Mouse (Mus musculus) bone marrow macrophage, adult 2 months (primary cell): Measurements from ENCODE around the gene Olfr1417. TPM values are rescaled to one million over a fixed set of nuclear protein-coding genes. Genes with fewer than 3 reads are reported as not detected.
"Not testable (repeated sequence)": the region's sequence is repeated elsewhere in the genome, so short reads cannot be mapped to it uniquely, and the experiment has no call there.

Experiments used
- H3K27ac ChIP-seq: 2 replicates; pipeline ENCODE4 v1.5.1; 2012; ENCODE audit warnings: low read depth, low read length; ENCODE audit not compliant: insufficient read depth
- H3K4me1 ChIP-seq: 2 replicates; pipeline ENCODE4 v1.6.1; 2012; ENCODE audit warnings: low read length; ENCODE audit not compliant: control insufficient read depth, insufficient read depth
- H3K4me3 ChIP-seq: 2 replicates; pipeline ENCODE4 v1.5.1; 2012; ENCODE audit warnings: mild to moderate bottlenecking, low read length, moderate library complexity; ENCODE audit not compliant: insufficient read depth
- CTCF ChIP-seq: IDR thresholded peaks from 2 replicates; pipeline ENCODE4 v1.5.1; 2012; ENCODE audit warnings: low read depth, mild to moderate bottlenecking, low read length, moderate library complexity
- POLR2A ChIP-seq: IDR thresholded peaks from 2 replicates; pipeline ENCODE4 v1.6.1; 2012; ENCODE audit warnings: mild to moderate bottlenecking, low read depth, low read length, borderline replicate concordance
- polyA plus RNA-seq: library from polyadenylated mRNA; stranded (reverse); fragments of >200 nt; gene quantifications from 2 replicates; pipeline ENCODE4 v1.2.4, GENCODE M21; 2012; ENCODE audit not compliant: missing spikeins, insufficient read depth, insufficient read length

The Olfr1417 gene
- not detected in 2 replicates for polyA plus RNA-seq

GRCm38 (mm10) chr19:11839119-11839518 is at the start of gene Olfr1417:
Olfr1417 (minus strand) TSS chr19:11839219.
- Histone ChIP-seq H3K4me3 (no peak within 1 kb of the TSS), H3K27ac (no peak within 1 kb of the TSS), H3K4me1 (no peaks in the 10 kb centered on the region)
- no peak for TF ChIP-seq CTCF
- TF ChIP-seq POLR2A: no peak

- TF ChIP-seq POLR2A: no peak
- TF ChIP-seq CTCF: no peak
- H3K27ac ChIP-seq: no peak within 1 kb of the TSS
- H3K4me3 ChIP-seq: no peak within 1 kb of the TSS
- H3K4me1 ChIP-seq: no peaks in the 10 kb centered on the region
Measured at GRCm38 (mm10) chr19:11886265-11886664, 47.2 kb upstream of the Olfr1417 start, which contains the start of gene Olfr1420. Olfr1420 (plus strand) TSS chr19:11886565.

GRCm38 (mm10) chr19:11878404-11878803 is 39.4 kb upstream of the Olfr1417 start:
- H3K4me3 ChIP-seq, H3K4me1 ChIP-seq, H3K27ac ChIP-seq: not testable (repeated sequence)

- Histone ChIP-seq H3K4me1 (no peaks in the 10 kb centered on the region), H3K27ac (no peak within 1 kb of the TSS), H3K4me3 (no peak within 1 kb of the TSS)
- TF ChIP-seq CTCF (no peak), POLR2A (no peak)
Measured at GRCm38 (mm10) chr19:11875006-11875405, 36.0 kb upstream of the Olfr1417 start, which contains the start of gene Olfr1419. Olfr1419 (minus strand) TSS chr19:11875106.

GRCm38 (mm10) chr19:11867837-11868236 is 28.8 kb upstream of the Olfr1417 start:
- no peaks in the 10 kb centered on the region for H3K4me1 ChIP-seq
- no peak overlapping the region for H3K27ac ChIP-seq
- TF ChIP-seq CTCF (no peak), POLR2A (no peak)
- H3K4me3 ChIP-seq: no peak overlapping the region

GRCm38 (mm10) chr19:11860966-11861365 is 21.9 kb upstream of the Olfr1417 start, which contains the start of gene Olfr1418:
Olfr1418 (minus strand) TSS chr19:11861066.
- no peak for TF ChIP-seq POLR2A
- no peak for TF ChIP-seq CTCF
- no peak within 1 kb of the TSS for H3K27ac ChIP-seq
- peaks cover 5% of the 10 kb centered on the region for H3K4me1 ChIP-seq
- H3K4me3 ChIP-seq: no peak within 1 kb of the TSS

- H3K4me3 ChIP-seq: no peak overlapping the region
- no peak for TF ChIP-seq POLR2A
- no peak for TF ChIP-seq CTCF
- H3K4me1 ChIP-seq: peaks cover 5% of the 10 kb centered on the region
Measured at GRCm38 (mm10) chr19:11856506-11856905, 17.5 kb upstream of the Olfr1417 start.

GRCm38 (mm10) chr19:11854821-11855220 is 15.8 kb upstream of the Olfr1417 start:
- Histone ChIP-seq H3K4me3 (no peak overlapping the region), H3K4me1 (peaks cover 5% of the 10 kb centered on the region), H3K27ac (no peak overlapping the region)
- TF ChIP-seq CTCF: no peak
- TF ChIP-seq POLR2A: no peak

More at GRCm38 (mm10) chr19:11856506-11856905, 17.5 kb upstream of the Olfr1417 start:
- no peak overlapping the region for H3K27ac ChIP-seq

GRCm38 (mm10) chr19:11852652-11853051 is 13.6 kb upstream of the Olfr1417 start:
- TF ChIP-seq CTCF (no peak), POLR2A (no peak)
- H3K27ac ChIP-seq: no peak overlapping the region
- H3K4me1 ChIP-seq: no peaks in the 10 kb centered on the region
- H3K4me3 ChIP-seq: no peak overlapping the region

- peaks cover 2% of the 10 kb centered on the region; the same call in 1 of the 2 replicates for H3K4me1 ChIP-seq
- TF ChIP-seq CTCF: no peak
- TF ChIP-seq POLR2A: no peak
- no peak overlapping the region for H3K27ac ChIP-seq
Measured at GRCm38 (mm10) chr19:11846333-11846732, 7.3 kb upstream of the Olfr1417 start.

GRCm38 (mm10) chr19:11823346-11824065 is 15.5 kb downstream of the Olfr1417 start:
- H3K4me3 ChIP-seq: no peak overlapping the region
- H3K27ac ChIP-seq: peak overlapping the region; percentile 28
- H3K4me1 ChIP-seq: peaks cover 19% of the 10 kb centered on the region
- TF ChIP-seq CTCF: no peak
- TF ChIP-seq POLR2A: no peak

More at GRCm38 (mm10) chr19:11846333-11846732, 7.3 kb upstream of the Olfr1417 start:
- H3K4me3 ChIP-seq: no peak overlapping the region
